Mouse (Mus musculus) forebrain, embryonic 11.5 days (tissue): Measurements from ENCODE around the gene Txnl4b. TPM values are rescaled to one million over a fixed set of nuclear protein-coding genes. Genes with fewer than 3 reads are reported as not detected.

Source experiments
- ATAC-seq: fragments of 200-750 bp; cut with Nextera tagmentation; replicated peaks from 2 replicates; pipeline ENCODE4 v1.8.0; 2017; ENCODE audit warnings: moderate TSS enrichment; ENCODE audit not compliant: low FRiP score
- DNase-seq: peaks from one replicate; pipeline ENCODE4 v3.0.0-alpha.2; 2017; ENCODE audit warnings: low spot score
- H3K27ac ChIP-seq: fragments of 300-500 bp; sonication (generic); 2 replicates; pipeline ENCODE4 v1.5.1; 2014; ENCODE audit warnings: low read depth, low read length
- H3K27me3 ChIP-seq: fragments of 300-500 bp; sonication (generic); 2 replicates; pipeline ENCODE4 v1.6.1; 2014; ENCODE audit warnings: mild to moderate bottlenecking, low read length, mixed read lengths; ENCODE audit not compliant: control insufficient read depth, insufficient read depth
- H3K36me3 ChIP-seq: fragments of 300-500 bp; sonication (generic); 2 replicates; pipeline ENCODE4 v1.6.1; 2014; ENCODE audit warnings: mild to moderate bottlenecking, low read length, moderate library complexity, mixed read lengths; ENCODE audit not compliant: control insufficient read depth, insufficient read depth
- H3K4me1 ChIP-seq: fragments of 300-500 bp; sonication (generic); replicated peaks from 2 replicates; pipeline ENCODE4 v1.6.1; 2014; ENCODE audit warnings: low read length, mixed read lengths; ENCODE audit not compliant: control insufficient read depth, insufficient read depth
- H3K4me2 ChIP-seq: fragments of 300-500 bp; sonication (generic); 2 replicates; pipeline ENCODE4 v1.6.1; 2014; ENCODE audit warnings: low read depth, mild to moderate bottlenecking, low read length, moderate library complexity, mixed read lengths; ENCODE audit not compliant: severe bottlenecking
- H3K4me3 ChIP-seq: fragments of 300-500 bp; sonication (generic); 2 replicates; pipeline ENCODE4 v1.5.1; 2014; ENCODE audit warnings: low read depth, low read length
- H3K9ac ChIP-seq: fragments of 300-500 bp; sonication (generic); 2 replicates; pipeline ENCODE4 v1.6.1; 2014; ENCODE audit warnings: low read length
- H3K9me3 ChIP-seq: fragments of 300-500 bp; sonication (generic); 2 replicates; pipeline ENCODE4 v1.6.1; 2016; ENCODE audit warnings: low read length, mixed read lengths; ENCODE audit not compliant: control insufficient read depth
- WGBS: fragments of 180-500 bp; shearing (Covaris S2); extraction: QIAGEN DNeasy Blood & Tissue Kit; methylation state at CpG from one replicate; pipeline ENCODE4 v1.1.7; 2014; 5-methylcytosine and 5-hydroxymethylcytosine counted together
- polyA plus RNA-seq: library from polyadenylated mRNA; unstranded; fragments of >200 nt; fragmentation: Nextera tagmentation; extraction: Ambion mirVana; gene quantifications from 2 replicates; pipeline ENCODE4 v1.2.1, GENCODE M21; 2014

Gene Txnl4b
- polyA plus RNA-seq, 1 experiment from 2014 or later: 27.0 TPM

- no peaks in the 10 kb centered on the region for H3K36me3 ChIP-seq
- no peak overlapping the region for H3K4me2 ChIP-seq
- H3K9me3 ChIP-seq: no peaks in the 10 kb centered on the region
- DNase-seq (no peak), ATAC-seq (no peak)
- H3K9ac ChIP-seq: no peak overlapping the region
- no peaks in the 10 kb centered on the region for H3K27me3 ChIP-seq
- no peak overlapping the region for H3K27ac ChIP-seq
- H3K4me3 ChIP-seq: no peak overlapping the region
- WGBS: 86% methylated on average over 9 of the region's 9 CpGs
- no peaks in the 10 kb centered on the region for H3K4me1 ChIP-seq
Observed at GRCm38 (mm10) chr8:109590901-109591300, 25.2 kb downstream of the Txnl4b start.

GRCm38 (mm10) chr8:109591367-109591766, 25.7 kb downstream of the Txnl4b start:
- no peak for ATAC-seq
- 85% methylated on average over 3 of the region's 3 CpGs for WGBS
- H3K27me3 ChIP-seq: no peaks in the 10 kb centered on the region

GRCm38 (mm10) chr8:109592164-109592563, 26.5 kb downstream of the Txnl4b start:
- DNase-seq (no peak), ATAC-seq (no peak)
- H3K4me2 ChIP-seq: no peak overlapping the region
- no peak overlapping the region for H3K4me3 ChIP-seq
- no peaks in the 10 kb centered on the region for H3K9me3 ChIP-seq
- WGBS: 90% methylated on average over 5 of the region's 5 CpGs
- no peaks in the 10 kb centered on the region for H3K36me3 ChIP-seq
- no peaks in the 10 kb centered on the region for H3K4me1 ChIP-seq
- H3K27me3 ChIP-seq: no peaks in the 10 kb centered on the region
- no peak overlapping the region for H3K27ac ChIP-seq
- no peak overlapping the region for H3K9ac ChIP-seq

More at GRCm38 (mm10) chr8:109591367-109591766, 25.7 kb downstream of the Txnl4b start:
- no peak overlapping the region for H3K27ac ChIP-seq
- H3K36me3 ChIP-seq: no peaks in the 10 kb centered on the region
- no peak for DNase-seq
- no peaks in the 10 kb centered on the region for H3K9me3 ChIP-seq
- no peak overlapping the region for H3K4me3 ChIP-seq
- no peak overlapping the region for H3K4me2 ChIP-seq
- no peaks in the 10 kb centered on the region for H3K4me1 ChIP-seq
- no peak overlapping the region for H3K9ac ChIP-seq

- H3K36me3 ChIP-seq: no peaks in the 10 kb centered on the region
- H3K9me3 ChIP-seq: no peaks in the 10 kb centered on the region
- H3K4me3 ChIP-seq: no peak overlapping the region
- DNase-seq: no peak
- H3K9ac ChIP-seq: no peak overlapping the region
- 84% methylated on average over 6 of the region's 6 CpGs for WGBS
- no peak overlapping the region for H3K4me2 ChIP-seq
- no peak overlapping the region for H3K27ac ChIP-seq
- no peaks in the 10 kb centered on the region for H3K27me3 ChIP-seq
- H3K4me1 ChIP-seq: no peaks in the 10 kb centered on the region
- no peak for ATAC-seq
Observed at GRCm38 (mm10) chr8:109593117-109593788, 27.6 kb downstream of the Txnl4b start.

GRCm38 (mm10) chr8:109595854-109596253, 30.2 kb downstream of the Txnl4b start:
- no peaks in the 10 kb centered on the region; the same call in 1 of the 2 replicates for H3K36me3 ChIP-seq
- WGBS: 51% methylated on average over 8 of the region's 8 CpGs
- ATAC-seq: 0 out of 2 replicates have a peak, but pooled peaks have one; percentile 24

GRCm38 (mm10) chr8:109606725-109607124, 41.0 kb downstream of the Txnl4b start:
- DNase-seq: no peak
- H3K9me3 ChIP-seq: no peaks in the 10 kb centered on the region
- H3K4me3 ChIP-seq: no peak overlapping the region
- no peak overlapping the region for H3K27ac ChIP-seq
- no peaks in the 10 kb centered on the region for H3K27me3 ChIP-seq
- H3K4me1 ChIP-seq: no peaks in the 10 kb centered on the region; the same call in 1 of the 2 replicates
- no peaks in the 10 kb centered on the region; the same call in 1 of the 2 replicates for H3K36me3 ChIP-seq
- ATAC-seq: no peak
- H3K9ac ChIP-seq: no peak overlapping the region
- no peak overlapping the region for H3K4me2 ChIP-seq
- 86% methylated on average over 2 of the region's 2 CpGs for WGBS

More at GRCm38 (mm10) chr8:109595854-109596253, 30.2 kb downstream of the Txnl4b start:
- Histone ChIP-seq H3K4me3 (no peak overlapping the region), H3K9ac (no peak overlapping the region), H3K27ac (no peak overlapping the region), H3K4me1 (no peaks in the 10 kb centered on the region), H3K27me3 (no peaks in the 10 kb centered on the region), H3K9me3 (no peaks in the 10 kb centered on the region), H3K4me2 (no peak overlapping the region)
- peak; percentile 82 for DNase-seq

- WGBS: 16% methylated on average over 12 of the region's 12 CpGs
- peak overlapping the region; percentile 62 for H3K4me3 ChIP-seq
- ATAC-seq: no peak
- peak overlapping the region; percentile 76 for H3K4me2 ChIP-seq
- no peaks in the 10 kb centered on the region for H3K9me3 ChIP-seq
- no peaks in the 10 kb centered on the region; the same call in 1 of the 2 replicates for H3K4me1 ChIP-seq
- H3K27me3 ChIP-seq: no peaks in the 10 kb centered on the region
- H3K27ac ChIP-seq: peak overlapping the region; percentile 97; the same call in 1 of the 2 replicates
- no peak for DNase-seq
- peak overlapping the region; percentile 84 for H3K9ac ChIP-seq
- H3K36me3 ChIP-seq: no peaks in the 10 kb centered on the region; the same call in 1 of the 2 replicates
Observed at GRCm38 (mm10) chr8:109607650-109608049, 42.0 kb downstream of the Txnl4b start.

GRCm38 (mm10) chr8:109608271-109609152, 42.8 kb downstream of the Txnl4b start, which contains the start of gene Dhodh:
Gene Dhodh, minus strand, starts transcription at chr8:109608673.
- ATAC-seq (peak; percentile 99), DNase-seq (peak; percentile 97)
- WGBS: under 1% methylated on average over 42 of the region's 42 CpGs
- Histone ChIP-seq H3K9ac (peak within 1 kb of the TSS; percentile 84), H3K4me1 (no peaks in the 10 kb centered on the region; the same call in 1 of the 2 replicates), H3K4me3 (peak within 1 kb of the TSS; percentile 62), H3K27ac (peak within 1 kb of the TSS; percentile 97), H3K36me3 (no peaks in the 10 kb centered on the region; the same call in 1 of the 2 replicates), H3K4me2 (peak within 1 kb of the TSS; percentile 76), H3K9me3 (no peaks in the 10 kb centered on the region), H3K27me3 (no peaks in the 10 kb centered on the region)
